Mouse (Mus musculus) forebrain, embryonic 14.5 days (tissue): ENCODE results near the gene Gcn1l1. TPM values are rescaled to one million over a fixed set of nuclear protein-coding genes. Genes with fewer than 3 reads are reported as not detected.

Source experiments
- microRNA-seq: library from miRNA; unstranded; fragments of <30 nt; microRNA quantifications from one replicate; pipeline ENCODE4, GENCODE M21; 2016
- polyA plus RNA-seq: library from polyadenylated mRNA; unstranded; fragments of >200 nt; fragmentation: Nextera tagmentation; extraction: Ambion mirVana; gene quantifications from 2 replicates; pipeline ENCODE4 v1.2.1, GENCODE M21; 2014

Gcn1l1 gene
- polyA plus RNA-seq, 1 experiment from 2014 or later: 29.2 TPM

Small RNA genes lying within 50 kb of the gene (microRNA-seq; reads per million reads assigned to microRNA genes)
- gene Mir7029 (0.40 reads per million), gene Mir7030 (not detected)

Other genes starting within 250 kb of the Gcn1l1 start
- gene Srsf9, start 238.1 kb upstream of the Gcn1l1 start, polyA plus RNA-seq: 165 and 169 TPM in 2 replicates
- 30.1 and 32.9 TPM in 2 replicates for gene Gatc, start 224.1 kb upstream of the Gcn1l1 start, polyA plus RNA-seq
- gene Triap1, start 224.0 kb upstream of the Gcn1l1 start, polyA plus RNA-seq: 56.4 and 57.6 TPM in 2 replicates
- gene Cox6a1, start 216.3 kb upstream of the Gcn1l1 start, polyA plus RNA-seq: 1,083 and 1,200 TPM in 2 replicates
- 63.3 and 69.4 TPM in 2 replicates for gene Msi1, start 135.7 kb upstream of the Gcn1l1 start, polyA plus RNA-seq
- not detected in 2 replicates for gene Pla2g1b, start 99.0 kb upstream of the Gcn1l1 start, polyA plus RNA-seq
- gene Sirt4, start 80.5 kb upstream of the Gcn1l1 start, polyA plus RNA-seq: 19.5 and 24.3 TPM in 2 replicates
- 7.5 and 9.8 TPM in 2 replicates for gene Pxn, start 58.6 kb upstream of the Gcn1l1 start, polyA plus RNA-seq
- gene Rplp0, start 5.8 kb upstream of the Gcn1l1 start, polyA plus RNA-seq: 1,112 and 1,434 TPM in 2 replicates
- gene Rab35, start 66.7 kb downstream of the Gcn1l1 start, polyA plus RNA-seq: 17.7 and 18.7 TPM in 2 replicates
- gene Bicdl1, start 166.4 kb downstream of the Gcn1l1 start, polyA plus RNA-seq: 16.0 and 21.8 TPM in 2 replicates